Mouse (Mus musculus): ENCODE data around the gene Pde6h. TPM values are rescaled to one million over a fixed set of nuclear protein-coding genes. Genes with fewer than 3 reads are reported as not detected.
"Not testable (repeated sequence)": the region's sequence is repeated elsewhere in the genome, so short reads cannot be mapped to it uniquely, and the experiment has no call there.

The Pde6h gene
- total RNA-seq, 4 experiments from 2014 or later = not detected

DNA sequence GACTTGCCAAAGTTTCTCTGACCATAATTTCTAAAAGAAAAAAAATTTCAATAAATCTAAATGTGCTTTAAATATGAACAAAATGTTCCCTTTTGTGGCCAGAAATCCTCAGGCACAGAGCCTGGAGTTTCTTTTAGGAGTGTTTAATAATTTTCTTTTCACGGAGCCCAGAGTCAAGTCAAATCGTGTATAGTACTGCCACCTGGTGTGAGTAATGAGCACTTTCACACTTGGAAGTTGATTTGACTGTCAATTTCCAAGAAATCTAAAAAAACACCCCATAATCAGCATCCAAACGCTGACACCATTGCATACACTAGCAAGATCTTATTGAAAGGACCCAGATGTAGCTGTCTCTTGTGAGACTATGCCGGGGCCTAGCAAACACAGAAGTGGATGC is 45.2 kb downstream of the Pde6h start:
- not testable (repeated sequence) for DNase-seq (ENCODE audit: low spot score in 2 of 2)

DNA sequence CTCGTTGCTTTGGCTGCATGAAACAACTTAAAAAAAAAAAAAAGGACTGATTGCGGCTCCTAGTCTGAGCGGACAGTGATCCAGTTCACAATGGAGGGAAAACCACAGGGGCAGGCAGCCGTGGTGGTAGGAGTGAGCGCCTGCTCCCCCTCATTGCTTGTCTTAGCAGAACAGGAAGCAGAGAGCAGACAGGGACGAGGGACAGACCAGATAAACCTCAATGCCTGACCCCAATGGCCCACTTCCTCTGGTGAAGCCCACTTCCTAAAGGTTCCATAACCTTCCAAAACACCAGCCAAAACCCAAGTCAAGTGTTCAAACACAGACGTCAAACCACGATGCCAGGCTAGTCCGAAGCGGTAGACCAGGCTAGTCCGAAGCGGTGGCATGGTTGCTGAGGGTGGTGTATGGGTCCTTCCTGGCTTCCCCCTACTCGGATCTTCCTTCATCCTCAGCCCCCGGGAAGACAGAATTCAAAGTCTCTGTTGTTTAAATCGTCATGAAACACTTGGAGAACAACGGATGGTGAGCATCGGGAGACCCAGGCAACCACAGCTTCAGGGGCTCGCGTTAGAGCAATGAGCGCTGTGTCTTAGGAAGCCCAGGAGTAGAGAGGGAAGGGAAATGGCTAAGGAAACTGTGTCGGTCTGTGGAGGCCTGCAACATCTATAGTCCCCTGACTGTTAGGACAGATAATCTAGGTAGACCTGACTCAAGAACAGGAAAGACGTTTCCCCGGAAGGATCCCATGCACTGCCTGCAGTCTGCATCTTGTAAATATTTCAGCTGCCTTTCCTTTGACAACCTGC is 55.8 kb downstream of the Pde6h start:
- no peak for DNase-seq (ENCODE audit: low spot score in 2 of 2)

DNA sequence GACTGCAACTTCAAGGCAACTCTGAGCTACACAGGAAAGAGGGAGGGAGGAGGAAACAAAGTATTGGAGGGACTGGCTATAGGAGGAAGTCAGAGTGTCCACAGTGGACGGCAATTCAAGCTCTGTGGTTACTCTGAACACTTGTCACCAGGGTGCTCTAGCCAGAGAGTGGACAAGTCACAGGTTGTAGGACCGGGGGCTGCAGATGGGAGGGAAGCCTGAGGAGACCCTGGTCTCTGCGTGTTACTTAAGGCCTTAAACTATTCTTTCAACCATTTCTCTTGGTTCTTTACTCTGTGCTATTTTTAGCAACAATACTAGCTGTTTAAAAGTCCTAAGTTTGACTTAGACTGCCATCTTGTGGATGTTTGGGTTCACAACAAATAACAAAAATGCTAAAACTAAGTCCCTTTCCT is 56.7 kb downstream of the Pde6h start:
- no peak for DNase-seq (ENCODE audit: low spot score in 2 of 2)

DNA sequence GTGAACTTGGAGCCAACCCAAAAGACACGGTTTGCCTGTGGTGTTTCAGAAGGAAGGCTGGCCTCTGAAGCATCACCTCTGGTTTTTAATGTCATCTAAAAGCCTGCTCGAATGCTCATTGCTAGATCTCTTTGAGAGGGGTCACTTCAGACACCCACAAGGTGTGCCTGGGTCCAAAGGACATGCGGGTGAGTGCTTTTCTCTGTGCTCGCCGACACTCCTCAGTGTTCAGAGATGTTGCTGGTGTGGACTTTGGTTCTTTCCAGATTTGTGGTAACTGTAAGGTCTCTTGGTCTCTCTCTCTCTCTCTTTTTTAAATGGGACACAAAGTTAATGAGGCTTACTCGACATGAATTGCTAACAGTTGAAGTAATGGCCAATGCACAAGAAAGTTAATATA is 58.9 kb downstream of the Pde6h start:
- no peak for DNase-seq (ENCODE audit: low spot score in 2 of 2)

DNA sequence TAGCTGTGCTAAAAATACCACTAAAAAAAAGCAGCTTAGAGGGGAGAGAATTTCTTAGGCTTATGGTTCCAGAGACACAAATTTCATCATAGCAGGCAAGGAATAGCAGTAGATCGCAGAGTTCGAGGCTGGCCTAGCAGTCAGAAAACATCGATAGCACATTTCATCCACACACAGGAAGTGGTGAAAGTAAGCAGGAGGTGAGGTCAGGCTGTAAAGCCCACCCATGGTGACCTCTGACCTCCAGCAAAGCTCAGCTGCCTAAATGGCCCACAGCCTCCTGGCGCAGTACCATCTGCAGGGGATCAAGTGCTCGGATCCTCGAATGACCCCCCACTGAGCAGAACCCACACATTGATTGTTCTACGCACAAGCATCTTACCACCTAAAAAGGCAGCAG is 59.6 kb downstream of the Pde6h start:
- no peak for DNase-seq (ENCODE audit: low spot score in 2 of 2)

DNA sequence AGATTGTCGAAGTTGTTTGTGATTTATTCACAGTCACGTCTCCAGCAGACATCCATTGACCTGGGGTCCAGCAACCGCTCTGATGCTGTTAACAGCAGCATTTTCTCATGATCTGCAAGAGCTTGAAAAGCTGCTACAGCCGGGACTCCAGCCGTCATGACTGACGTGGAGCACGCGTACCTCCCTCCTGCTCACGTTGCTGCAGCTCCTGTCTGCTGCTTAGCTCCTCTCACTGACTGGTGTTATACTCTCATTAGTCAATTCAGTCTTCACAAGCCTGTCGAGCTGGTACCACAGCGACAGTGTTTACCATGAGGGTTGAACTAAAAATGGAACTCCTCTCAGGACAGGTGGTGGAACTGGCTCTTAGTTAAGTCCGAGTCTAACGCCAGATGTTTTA is 62.4 kb downstream of the Pde6h start:
- no peak for DNase-seq (ENCODE audit: low spot score in 2 of 2)

DNA sequence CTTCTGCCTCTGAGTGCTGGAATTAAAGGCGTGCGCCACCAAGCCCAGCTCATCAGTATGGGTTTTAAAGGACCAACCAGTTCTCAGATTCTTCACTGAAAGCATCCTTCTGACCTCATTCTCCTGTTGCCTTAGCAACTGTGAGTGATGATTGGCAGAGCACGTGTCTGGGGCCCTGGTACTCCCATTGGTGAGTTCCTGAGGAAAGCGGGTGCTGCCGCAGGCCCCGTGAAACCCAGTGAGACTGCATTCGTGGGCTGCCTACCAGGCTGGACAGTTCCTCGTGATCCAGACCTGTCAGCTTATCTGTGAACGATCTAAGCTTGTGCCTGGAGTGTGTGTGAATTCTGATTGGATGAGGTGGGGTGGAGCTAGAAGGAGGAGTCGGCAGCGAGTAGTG is 63.1 kb downstream of the Pde6h start:
- DNase-seq (ENCODE audit: low spot score in 2 of 2) = no peak

DNA sequence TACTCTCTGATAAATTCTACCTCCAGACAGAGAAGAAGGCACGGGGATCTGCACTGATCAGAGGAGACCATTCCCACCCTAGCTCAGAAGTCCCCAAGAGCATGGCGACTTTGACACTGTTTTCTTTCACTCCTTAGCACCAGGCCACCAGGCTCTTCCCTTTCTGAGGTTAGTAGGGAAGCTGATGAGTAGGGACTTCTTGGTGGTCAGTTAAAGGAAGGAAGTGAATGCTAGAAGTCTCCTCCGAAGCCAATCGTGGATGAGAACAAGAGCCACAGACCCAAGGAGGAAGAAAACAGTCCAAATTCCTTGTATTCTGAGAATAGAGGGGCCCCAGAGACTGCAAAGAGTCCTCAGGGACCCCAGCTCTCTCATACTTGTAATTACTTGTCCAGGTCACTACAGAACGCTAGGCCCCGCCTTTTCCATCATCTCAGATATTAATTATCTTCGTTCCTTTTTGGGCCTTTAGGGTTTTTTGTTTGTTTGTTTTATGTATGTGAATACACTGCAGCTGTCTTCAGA is 65.0 kb downstream of the Pde6h start:
- DNase-seq (ENCODE audit: low spot score in 2 of 2) = peak in 1 of 2 experiments; percentile 8

DNA sequence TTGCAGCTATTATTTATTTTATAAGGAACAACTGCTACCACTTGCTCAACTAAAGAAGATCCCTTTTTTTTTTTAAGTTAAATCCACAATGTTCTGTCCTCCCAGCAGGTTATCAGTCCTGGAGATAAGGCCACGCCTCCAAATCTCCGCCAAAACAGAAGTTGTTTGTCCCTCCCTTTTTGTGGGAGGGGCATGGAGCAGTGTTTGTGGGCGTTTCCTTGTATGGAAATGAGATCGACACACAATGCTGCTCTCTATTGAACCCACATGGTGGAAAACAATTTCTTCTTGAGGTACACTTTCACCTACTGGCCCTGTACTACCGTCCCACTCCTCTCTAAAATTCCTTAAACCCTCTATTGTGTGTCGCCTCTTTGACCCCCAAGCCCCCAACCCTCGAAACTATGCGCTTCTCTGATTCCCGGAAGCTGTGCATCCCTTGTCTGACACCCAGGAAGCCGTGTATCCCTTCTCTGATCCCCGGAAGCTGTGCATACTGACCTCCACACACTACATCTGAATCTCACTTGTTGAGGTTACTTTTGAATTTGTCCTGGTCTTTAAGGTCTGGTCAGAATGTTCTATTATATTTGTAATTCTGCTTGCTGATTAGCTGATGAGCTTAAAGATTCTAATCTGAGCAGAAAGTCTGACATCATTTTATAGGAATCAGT is 66.3 kb downstream of the Pde6h start:
- DNase-seq (ENCODE audit: low spot score in 2 of 2) = no peak

DNA sequence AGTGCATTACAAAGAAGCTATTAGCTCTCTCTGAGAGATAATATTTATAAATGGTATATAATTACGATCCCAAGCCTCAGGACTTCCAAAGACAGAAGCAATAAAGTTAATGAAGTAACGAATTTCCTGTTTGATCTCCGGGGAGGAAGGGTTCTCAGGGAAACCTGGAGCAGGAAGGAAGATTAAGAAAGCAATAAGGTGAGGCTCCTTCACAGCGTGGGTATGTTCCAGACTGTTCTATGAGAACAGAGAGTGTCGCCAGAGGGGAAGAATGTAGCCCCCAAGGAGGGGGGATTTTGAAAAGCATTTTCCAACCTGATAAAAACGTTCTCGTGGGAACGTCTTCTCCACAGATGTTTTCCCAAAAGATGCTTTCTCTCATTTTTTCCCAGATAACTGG is 66.9 kb downstream of the Pde6h start:
- DNase-seq (ENCODE audit: low spot score in 2 of 2) = no peak

DNA sequence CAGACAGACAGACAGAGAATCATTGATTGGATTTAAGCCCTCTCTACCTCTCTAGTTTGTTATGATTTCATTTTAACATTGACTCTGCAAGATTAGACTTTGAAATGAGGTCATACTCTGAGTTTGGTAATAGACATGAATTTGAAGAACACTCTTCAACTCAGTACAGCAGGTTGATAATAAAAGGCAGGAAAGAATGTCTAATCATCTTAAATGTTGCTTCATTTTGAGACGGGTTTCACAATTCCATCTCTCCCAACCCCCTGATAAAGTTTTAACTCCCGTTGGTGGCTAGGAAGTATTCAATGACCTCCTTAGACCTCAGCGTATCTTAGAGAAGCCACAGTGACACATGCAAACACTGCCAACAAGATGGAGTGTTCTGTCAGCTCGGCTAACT is 69.9 kb downstream of the Pde6h start:
- no peak for DNase-seq (ENCODE audit: low spot score in 2 of 2)

DNA sequence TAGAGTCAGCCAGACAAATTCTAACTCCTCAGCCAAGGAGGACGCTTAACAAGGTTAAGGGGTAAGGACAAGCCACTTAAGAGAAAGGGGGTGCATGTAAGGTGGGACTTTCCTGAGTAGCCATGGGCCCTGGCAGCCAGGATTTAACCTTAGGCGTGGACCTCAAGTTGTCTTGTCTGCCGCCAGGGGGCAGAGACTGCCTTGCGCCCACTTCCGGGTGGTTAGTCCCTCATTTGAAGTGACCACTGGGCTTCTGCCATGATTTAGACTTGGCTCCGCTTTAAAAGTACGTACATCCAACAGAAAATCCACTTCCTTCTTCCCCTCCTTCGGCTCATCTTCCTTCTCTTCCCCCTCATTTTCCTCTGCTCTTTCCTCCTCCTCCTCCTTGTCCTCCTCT is 71.9 kb downstream of the Pde6h start:
- no peak for DNase-seq (ENCODE audit: low spot score in 2 of 2)

DNA sequence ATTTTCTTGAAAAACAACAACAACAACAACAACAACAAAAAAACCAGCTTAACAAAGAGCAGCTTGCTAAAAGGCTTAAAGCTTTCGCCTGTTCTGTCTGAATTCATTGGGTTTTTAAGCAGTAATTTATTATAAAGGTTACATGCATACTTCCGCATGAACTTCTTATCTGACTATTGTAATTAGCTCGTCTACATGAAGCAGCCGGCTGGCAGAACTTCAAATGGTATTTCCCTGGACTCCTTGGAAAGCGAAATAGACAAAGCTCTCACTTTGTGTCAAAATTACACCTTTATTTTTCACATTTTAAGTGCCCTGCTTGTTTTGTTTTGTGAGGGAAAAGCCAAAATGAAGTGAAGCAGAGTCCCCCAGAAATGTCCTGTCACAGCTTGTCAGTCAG is 72.7 kb downstream of the Pde6h start:
- DNase-seq (ENCODE audit: low spot score in 2 of 2) = no peak

DNA sequence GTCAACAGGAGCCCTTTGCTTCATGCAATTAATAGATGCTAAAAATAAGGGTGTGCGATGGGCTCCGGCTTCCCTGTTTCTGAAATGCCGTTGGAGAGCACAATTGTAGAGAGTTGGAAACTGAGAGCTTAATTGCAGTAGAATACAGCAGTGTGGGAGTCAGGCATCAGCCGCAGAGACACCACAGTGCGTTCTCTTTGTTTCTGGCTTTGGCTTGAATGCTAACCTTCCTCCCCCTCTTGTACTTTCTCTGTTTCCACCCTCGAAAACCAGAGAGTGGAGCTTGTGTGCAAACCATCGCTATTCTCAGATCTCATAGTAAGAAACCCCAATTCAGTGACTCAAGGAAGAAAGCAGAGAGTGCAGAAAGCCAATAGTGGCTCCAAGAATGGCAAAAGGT is 74.5 kb downstream of the Pde6h start:
- no peak for DNase-seq (ENCODE audit: low spot score in 2 of 2)

DNA sequence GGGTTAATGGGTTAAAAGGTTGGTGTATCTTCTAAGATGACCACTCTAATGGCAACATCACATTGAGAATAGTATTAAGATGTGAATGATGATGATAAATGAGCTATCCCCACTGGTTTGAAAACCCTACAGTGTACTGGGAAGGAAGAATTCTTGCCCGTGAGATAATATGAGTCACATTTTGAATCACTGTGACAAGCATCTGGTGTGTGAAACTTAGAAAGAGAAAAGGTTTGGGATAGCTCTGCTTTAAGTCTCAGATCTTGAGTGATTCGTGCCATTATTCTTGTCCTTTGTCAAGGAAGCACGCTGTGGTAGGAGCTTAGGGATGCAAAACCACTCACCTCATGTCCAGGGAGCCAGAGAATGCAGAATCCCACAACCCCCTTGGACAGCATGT is 75.4 kb downstream of the Pde6h start:
- DNase-seq (ENCODE audit: low spot score in 2 of 2) = no peak

DNA sequence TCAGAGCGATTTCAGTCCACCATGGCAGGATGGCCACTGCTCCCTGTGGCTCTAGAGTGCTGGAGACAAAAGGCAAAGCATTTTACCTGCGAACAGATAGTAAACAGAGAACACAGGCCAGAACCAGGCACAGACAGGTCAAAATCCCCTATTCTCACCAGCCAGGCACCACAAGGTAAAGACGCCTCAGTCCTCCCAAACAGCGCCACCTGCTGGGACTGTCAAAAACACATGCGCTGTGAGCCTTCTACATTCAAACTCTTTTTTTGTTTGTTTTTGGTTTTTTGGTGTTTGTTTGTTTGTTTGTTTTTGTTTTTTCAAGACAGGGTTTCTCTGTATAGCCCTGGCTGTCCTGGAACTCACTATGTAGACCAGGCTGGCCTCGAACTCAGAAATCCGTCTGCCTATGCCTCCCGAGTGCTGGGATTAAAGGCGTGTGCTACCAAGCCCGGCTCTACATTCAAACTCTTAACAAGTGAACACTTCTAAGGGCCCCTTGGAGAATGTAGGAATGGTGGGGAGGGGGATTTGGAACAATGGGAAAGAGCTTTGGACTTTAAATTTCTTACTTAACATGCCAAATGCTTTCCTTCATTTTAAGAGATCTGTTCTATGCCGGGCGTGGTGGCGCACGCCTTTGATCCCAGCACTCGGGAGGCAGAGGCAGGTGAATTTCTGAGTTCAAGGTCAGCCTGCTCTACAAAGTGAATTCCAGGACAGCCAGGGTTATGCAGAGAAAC is 76.2 kb downstream of the Pde6h start:
- DNase-seq (ENCODE audit: low spot score in 2 of 2) = no peak

DNA sequence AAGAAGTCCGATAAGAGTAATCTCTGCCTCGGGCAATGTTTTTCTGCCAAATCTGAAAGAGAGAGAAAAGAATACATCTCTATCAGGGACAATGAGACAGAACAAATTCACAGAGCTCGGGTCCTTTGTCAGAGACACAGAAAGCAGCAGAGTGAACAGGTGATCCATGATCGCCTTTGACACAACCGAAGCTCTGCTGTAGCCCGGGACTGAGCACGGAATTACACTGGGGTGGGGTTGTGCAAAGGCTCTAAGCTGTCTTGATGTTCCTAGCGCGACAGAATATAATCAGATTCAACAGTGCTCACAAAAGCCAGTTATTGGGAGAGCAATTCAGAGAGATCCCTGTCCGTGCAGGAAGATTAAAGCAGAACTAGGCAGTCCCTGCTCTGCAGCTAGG is 77.1 kb downstream of the Pde6h start:
- DNase-seq (ENCODE audit: low spot score in 2 of 2) = no peak

DNA sequence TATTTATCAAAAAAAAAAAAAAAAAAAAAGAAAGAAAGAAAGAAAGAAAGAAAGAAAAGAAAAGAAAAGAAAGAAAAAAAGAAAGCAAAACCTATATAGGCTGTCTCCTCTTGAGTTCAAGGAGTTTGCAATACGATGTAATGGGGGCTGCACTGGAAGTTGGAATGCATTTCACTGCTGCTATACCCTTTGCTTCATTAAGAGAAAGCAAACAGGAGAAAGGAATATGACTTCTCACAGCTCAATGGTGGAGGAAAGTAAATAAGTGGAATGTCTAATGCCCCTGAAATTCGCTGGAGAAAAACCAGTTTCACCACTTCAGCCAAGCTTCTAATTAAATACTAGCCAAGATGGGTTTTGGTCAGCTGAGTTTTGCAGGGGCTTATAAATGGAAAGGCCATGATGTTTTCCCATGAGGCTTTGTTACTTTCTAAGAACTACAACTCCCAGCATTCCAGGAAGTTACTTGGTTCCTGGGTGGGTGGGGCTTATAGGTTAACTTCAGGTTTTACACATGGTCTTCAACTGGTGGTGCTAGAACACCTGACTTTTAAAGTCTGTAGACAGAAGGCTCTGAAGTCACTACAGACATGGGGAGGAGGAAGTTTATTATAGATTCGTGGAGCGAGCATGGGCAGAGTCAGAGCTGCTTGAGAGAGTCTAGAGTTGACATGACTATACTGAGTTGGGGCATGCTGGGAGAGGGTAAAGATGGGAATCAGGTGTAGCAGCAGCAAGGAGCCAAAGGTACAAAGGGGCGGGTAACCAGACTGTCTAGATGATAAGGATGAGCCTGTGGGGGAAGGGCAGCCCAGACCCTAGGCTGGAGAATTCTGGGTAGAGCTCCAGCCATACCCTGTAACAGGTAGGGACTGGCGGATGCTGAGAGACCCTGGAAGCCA is 77.9 kb downstream of the Pde6h start:
- DNase-seq (ENCODE audit: low spot score in 2 of 2) = no peak

DNA sequence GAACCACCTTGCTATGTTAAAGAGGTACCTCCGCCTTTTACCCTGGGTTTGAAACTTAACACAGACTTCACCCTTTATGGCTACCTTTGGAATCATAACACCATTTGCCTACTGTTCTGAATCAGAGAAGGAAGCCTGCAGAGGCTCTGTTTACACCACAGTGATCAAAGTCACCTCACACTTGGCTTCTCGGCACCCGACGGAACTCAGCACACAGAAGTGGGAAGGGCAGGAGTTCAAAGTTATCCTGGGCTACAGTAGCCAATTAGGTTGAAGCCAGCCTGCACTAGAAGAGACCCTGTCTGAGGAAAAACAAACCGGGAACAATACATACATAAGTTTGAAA is 78.5 kb downstream of the Pde6h start:
- no peak for DNase-seq (ENCODE audit: low spot score in 2 of 2)

DNA sequence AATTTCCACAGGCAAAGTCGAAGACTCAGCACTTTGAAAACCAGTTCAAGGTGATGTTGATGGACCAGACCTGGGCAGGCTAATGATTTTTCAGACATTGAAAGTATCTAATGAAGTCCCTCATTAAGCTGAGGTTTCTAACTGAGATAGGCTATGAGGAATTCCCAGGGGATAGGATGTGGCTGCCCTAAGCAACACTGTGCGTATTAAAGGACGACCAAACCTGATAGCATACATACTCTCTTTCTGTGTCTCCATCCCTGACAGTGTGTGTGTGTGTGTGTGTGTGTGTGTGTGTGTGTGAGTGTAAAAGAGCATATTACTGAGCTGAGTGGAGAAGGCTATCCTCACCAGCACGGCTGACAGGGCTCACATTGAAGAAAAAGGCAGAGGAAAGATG is 80.7 kb downstream of the Pde6h start:
- no peak for DNase-seq (ENCODE audit: low spot score in 2 of 2)

DNA sequence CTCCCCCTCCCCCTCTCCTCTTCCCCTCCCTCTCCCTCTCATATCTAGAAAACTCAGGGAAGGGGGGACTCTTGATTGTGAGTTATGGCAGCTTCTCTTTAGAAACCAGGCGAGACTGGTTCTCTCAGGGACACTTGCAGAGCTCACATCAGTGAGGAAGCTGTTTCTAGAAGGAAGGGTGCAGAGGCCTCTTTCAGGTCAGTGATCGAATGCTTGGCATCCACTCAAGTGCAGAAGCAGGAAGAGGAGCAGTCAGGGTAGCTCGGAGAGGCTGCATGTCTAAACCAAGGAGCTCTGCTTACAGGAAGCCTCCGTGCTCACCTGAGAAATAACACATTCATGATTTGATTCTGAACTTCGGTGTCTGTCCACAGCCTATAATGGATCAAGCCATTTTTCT is 87.6 kb downstream of the Pde6h start:
- DNase-seq (ENCODE audit: low spot score in 2 of 2) = no peak

Measured in gastrocnemius, adult 8-10 months (tissue).